Mouse (Mus musculus) MEL (cell line): ENCODE measurements at regions not wholly inside any gene's neighbourhood (a gene's known extent, or its start where the extent isn't known, plus 50 kb on each side); places are given as distances from the start of the nearest gene placed in this dataset.

Experiments
- DNase-seq: peaks from one replicate; pipeline ENCODE4 v3.0.0; 2011; ENCODE audit warnings: low read depth, low spot score
- H3K27ac ChIP-seq: 2 replicates; pipeline ENCODE4 v1.5.1; 2012; ENCODE audit warnings: low read depth, mild to moderate bottlenecking, control low read depth, low read length, moderate library complexity; ENCODE audit not compliant: control insufficient read depth
- H3K27me3 ChIP-seq, 2 experiments: fragments of 150-350 bp in 1 of 2; sonication (generic) in 1 of 2; 2 replicates each; pipeline ENCODE4 v1.6.1; 2012; ENCODE audit warnings: low read length in 2 of 2, mild to moderate bottlenecking in 2 of 2, improper control_type of control experiment in 1 of 2, moderate library complexity in 1 of 2; ENCODE audit not compliant: insufficient read depth in 2 of 2, control insufficient read depth in 1 of 2
- H3K36me3 ChIP-seq, 2 experiments: 2 replicates each; pipeline ENCODE4 v1.6.1; 2012 to 2014; ENCODE audit warnings: low read length in 2 of 2, improper control_type of control experiment in 1 of 2, inconsistent platforms in 1 of 2, mild to moderate bottlenecking in 1 of 2; ENCODE audit not compliant: insufficient read depth in 2 of 2, control insufficient read depth in 1 of 2
- H3K4me1 ChIP-seq, 2 experiments: fragments of 150-350 bp in 1 of 2; sonication (generic) in 1 of 2; 2 replicates each; pipeline ENCODE4 v1.6.1; 2012; ENCODE audit warnings: low read length in 2 of 2, improper control_type of control experiment in 1 of 2, mild to moderate bottlenecking in 1 of 2; ENCODE audit not compliant: insufficient read depth in 2 of 2, control insufficient read depth in 1 of 2
- H3K4me3 ChIP-seq, 2 experiments: fragments of 150-350 bp in 1 of 2; sonication (generic) in 1 of 2; 2 replicates each; pipeline ENCODE4 v1.5.1; 2012; ENCODE audit warnings: low read depth in 2 of 2, low read length in 2 of 2, mild to moderate bottlenecking in 2 of 2, moderate library complexity in 2 of 2, control low read depth in 1 of 2, improper control_type of control experiment in 1 of 2; ENCODE audit not compliant: control insufficient read depth in 1 of 2, insufficient read depth in 1 of 2
- H3K79me2 ChIP-seq: 2 replicates; pipeline ENCODE4 v1.6.1; 2012; ENCODE audit warnings: mild to moderate bottlenecking, low read length, moderate library complexity; ENCODE audit not compliant: control insufficient read depth, poor library complexity, insufficient read depth
- H3K9ac ChIP-seq: 2 replicates; pipeline ENCODE4 v1.6.1; 2012; ENCODE audit warnings: low read depth, mild to moderate bottlenecking, control low read depth, low read length, moderate library complexity; ENCODE audit not compliant: control insufficient read depth, poor library complexity, severe bottlenecking
- H3K9me3 ChIP-seq: fragments of 150-350 bp; sonication (generic); replicated peaks from 2 replicates; pipeline ENCODE4 v1.6.1; 2012; ENCODE audit warnings: mild to moderate bottlenecking, low read length, improper control_type of control experiment, moderate library complexity; ENCODE audit not compliant: insufficient read depth
- BHLHE40 ChIP-seq: IDR thresholded peaks from 2 replicates; pipeline ENCODE4 v1.6.1; 2012; ENCODE audit warnings: low read depth, mild to moderate bottlenecking, inconsistent platforms, low read length, improper control_type of control experiment, borderline replicate concordance
- ELF1 ChIP-seq: IDR thresholded peaks from 2 replicates; pipeline ENCODE4 v1.6.1; 2014; ENCODE audit warnings: low read depth, mild to moderate bottlenecking, inconsistent platforms, low read length, improper control_type of control experiment, moderate library complexity
- EP300 ChIP-seq, 2 experiments: IDR thresholded peaks; 2 replicates each; pipeline ENCODE4 v1.6.1; 2011; ENCODE audit warnings: improper control_type of control experiment in 2 of 2, low read length in 2 of 2, low read depth in 1 of 2, mild to moderate bottlenecking in 1 of 2
- ETS1 ChIP-seq: IDR thresholded peaks from 2 replicates; pipeline ENCODE4 v1.6.1; 2012; ENCODE audit warnings: low read depth, mild to moderate bottlenecking, inconsistent platforms, low read length, improper control_type of control experiment, moderate library complexity
- GATA1 ChIP-seq: IDR thresholded peaks from 2 replicates; pipeline ENCODE4 v1.6.1; 2011; ENCODE audit warnings: low read depth, low read length, improper control_type of control experiment
- HCFC1 ChIP-seq: IDR thresholded peaks from 2 replicates; pipeline ENCODE4 v1.6.1; 2012; ENCODE audit warnings: low read depth, mild to moderate bottlenecking, inconsistent platforms, low read length, improper control_type of control experiment, moderate library complexity
- JUND ChIP-seq: IDR thresholded peaks from 2 replicates; pipeline ENCODE4 v1.6.1; 2011; ENCODE audit warnings: low read depth, mild to moderate bottlenecking, improper control_type of control experiment, low read length
- MAX ChIP-seq: IDR thresholded peaks from 2 replicates; pipeline ENCODE4 v1.6.1; 2011; ENCODE audit warnings: low read length, improper control_type of control experiment
- MEF2A ChIP-seq: IDR thresholded peaks from 2 replicates; pipeline ENCODE4 v1.6.1; 2014; ENCODE audit warnings: low read depth, mild to moderate bottlenecking, inconsistent platforms, low read length, improper control_type of control experiment; ENCODE audit not compliant: poor library complexity, insufficient replicate concordance, severe bottlenecking; ENCODE audit errors: extremely low read depth
- MYB ChIP-seq: IDR thresholded peaks from 2 replicates; pipeline ENCODE4 v1.6.1; 2011; ENCODE audit warnings: mild to moderate bottlenecking, low read depth, low read length, improper control_type of control experiment
- MYC ChIP-seq: IDR thresholded peaks from 2 replicates; pipeline ENCODE4 v1.6.1; 2011; ENCODE audit warnings: low read depth, mild to moderate bottlenecking, low read length, improper control_type of control experiment, moderate library complexity
- POLR2A ChIP-seq, 2 experiments: IDR thresholded peaks; 2 replicates each; pipeline ENCODE4 v1.6.1; 2011 to 2012; ENCODE audit warnings: low read length in 2 of 2, mild to moderate bottlenecking in 2 of 2, control low read depth in 1 of 2, improper control_type of control experiment in 1 of 2, low read depth in 1 of 2, moderate library complexity in 1 of 2; ENCODE audit not compliant: control insufficient read depth in 1 of 2, insufficient read depth in 1 of 2, poor library complexity in 1 of 2
- POLR2AphosphoS2 ChIP-seq: IDR thresholded peaks from 2 replicates; pipeline ENCODE4 v1.6.1; 2011; ENCODE audit warnings: low read length, improper control_type of control experiment
- RAD21 ChIP-seq: IDR thresholded peaks from 2 replicates; pipeline ENCODE4 v1.6.1; 2011; ENCODE audit warnings: mild to moderate bottlenecking, low read depth, low read length, improper control_type of control experiment
- SMC3 ChIP-seq: IDR thresholded peaks from 2 replicates; pipeline ENCODE4 v1.6.1; 2011; ENCODE audit warnings: low read depth, low read length, improper control_type of control experiment
- TAL1 ChIP-seq: IDR thresholded peaks from 2 replicates; pipeline ENCODE4 v1.6.1; 2012; ENCODE audit warnings: mild to moderate bottlenecking, inconsistent platforms, low read length, moderate library complexity, mixed read lengths
- TCF12 ChIP-seq: IDR thresholded peaks from 2 replicates; pipeline ENCODE4 v1.6.1; 2014; ENCODE audit warnings: low read depth, mild to moderate bottlenecking, inconsistent platforms, low read length, improper control_type of control experiment, moderate library complexity
- USF1 ChIP-seq: IDR thresholded peaks from 2 replicates; pipeline ENCODE4 v1.6.1; 2014; ENCODE audit warnings: low read depth, mild to moderate bottlenecking, inconsistent platforms, low read length, improper control_type of control experiment, moderate library complexity
- ZMIZ1 ChIP-seq: IDR thresholded peaks from 2 replicates; pipeline ENCODE4 v1.6.1; 2012; ENCODE audit warnings: low read depth, mild to moderate bottlenecking, inconsistent platforms, low read length, improper control_type of control experiment, moderate library complexity
- ZNF384 ChIP-seq: IDR thresholded peaks from 2 replicates; pipeline ENCODE4 v1.6.1; 2012; ENCODE audit warnings: low read depth, mild to moderate bottlenecking, inconsistent platforms, low read length, improper control_type of control experiment

DNA sequence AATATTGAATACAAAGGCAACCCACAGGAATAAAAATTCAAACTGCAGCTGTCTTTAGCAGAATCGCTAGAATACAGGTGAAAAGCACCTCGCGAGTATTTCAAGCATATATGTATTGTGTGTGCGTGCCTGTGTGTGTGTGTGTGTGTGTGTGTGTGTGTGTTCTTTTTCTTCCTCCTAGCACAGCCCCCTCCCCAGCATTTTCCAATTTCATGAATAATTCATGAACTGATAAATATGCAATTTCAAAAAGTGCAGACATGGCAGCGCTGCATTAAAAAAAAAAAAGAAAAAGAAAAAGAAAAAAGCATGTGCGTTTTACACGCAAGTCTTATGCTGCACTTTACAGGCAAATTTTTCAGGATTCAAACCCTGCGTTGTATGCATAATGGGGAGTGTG is 621.9 kb upstream of the Cypt12 start:
- no peaks in the 10 kb centered on the region for H3K9me3 ChIP-seq

GRCm38 (mm10) chr3:17326774-17327173 is 621.4 kb upstream of the Cypt12 start:
- Histone ChIP-seq H3K27ac (no peak overlapping the region), H3K4me1 (no peaks in the 10 kb centered on the region), H3K9ac (no peak overlapping the region), H3K27me3 (no peaks in the 10 kb centered on the region), H3K9me3 (no peaks in the 10 kb centered on the region), H3K36me3 (no peaks in the 10 kb centered on the region), H3K4me3 (no peak overlapping the region), H3K79me2 (no peaks in the 10 kb centered on the region)
- TF ChIP-seq TAL1 (no peak), GATA1 (no peak), ETS1 (no peak), ZMIZ1 (no peak), RAD21 (no peak), MYB (no peak), ELF1 (no peak), MYC (no peak), ZNF384 (no peak), SMC3 (no peak), MEF2A (no peak), EP300 (IDR thresholded peaks at IDR 0.05; ENCODE audit: low read depth in 1 of 2, low read length in 2 of 2) (no peak), POLR2A (IDR thresholded peaks at IDR 0.05; ENCODE audit: control insufficient read depth in 1 of 2, insufficient read depth in 1 of 2, low read depth in 1 of 2, low read length in 2 of 2, poor library complexity in 1 of 2) (no peak), BHLHE40 (no peak), USF1 (no peak), TCF12 (no peak), MAX (no peak), HCFC1 (no peak), POLR2AphosphoS2 (no peak)
- no peak for DNase-seq

More for the DNA sequence above, 621.9 kb upstream of the Cypt12 start:
- TF ChIP-seq JUND = no peak
- TF ChIP-seq MAX = no peak
- no peak for TF ChIP-seq RAD21
- no peak for TF ChIP-seq GATA1
- TF ChIP-seq, all 39 proteins: peak for 0
- DNase-seq = no peak
- no peaks in the 10 kb centered on the region for H3K36me3 ChIP-seq
- no peak overlapping the region for H3K9ac ChIP-seq
- no peaks in the 10 kb centered on the region for H3K79me2 ChIP-seq
- H3K27me3 ChIP-seq = no peaks in the 10 kb centered on the region
- no peaks in the 10 kb centered on the region for H3K4me1 ChIP-seq
- no peak overlapping the region for H3K4me3 ChIP-seq
- no peak overlapping the region for H3K27ac ChIP-seq
